Mouse (Mus musculus): ENCODE measurements around the gene Zfp428. TPM values are rescaled to one million over a fixed set of nuclear protein-coding genes. Genes with fewer than 3 reads are reported as not detected.

Zfp428 gene
- polyA plus RNA-seq, 2 experiments: 29.6 to 67.8 TPM

DNA sequence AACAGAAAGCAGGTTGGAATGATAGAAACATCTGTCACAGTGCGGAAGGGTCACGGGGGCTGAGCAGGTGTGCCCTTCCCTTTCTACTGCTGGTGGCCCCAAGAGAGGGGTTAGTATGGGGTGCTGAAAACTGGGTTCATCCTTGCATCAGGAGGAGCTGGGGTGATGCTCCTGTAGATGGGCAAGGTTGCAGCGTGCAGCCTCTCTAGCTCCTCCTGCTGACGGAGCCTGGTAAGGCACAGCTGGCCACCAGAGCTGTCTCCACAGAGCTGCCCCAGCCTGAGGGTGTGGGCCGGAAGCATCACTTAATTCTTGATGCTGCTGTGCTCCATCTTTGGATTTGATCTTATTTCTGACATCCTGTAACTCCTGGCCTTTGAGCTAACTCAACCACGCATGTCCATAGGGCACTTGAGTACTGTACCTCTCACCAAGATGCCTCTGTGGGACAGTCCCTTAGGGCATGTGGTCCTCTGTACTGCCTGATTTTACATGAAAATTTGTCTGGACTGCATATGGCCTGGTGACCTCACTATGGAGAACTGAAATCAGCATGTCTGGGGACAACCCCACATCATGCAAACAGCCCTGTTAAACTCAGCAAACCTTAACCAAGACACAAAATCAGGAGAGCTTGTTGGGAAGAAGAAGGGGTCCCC lies 57.9 kb downstream of the Zfp428 start:
- DNase-seq (ENCODE audit: low spot score): peak; percentile 24
- Histone ChIP-seq H3K27me3 (ENCODE audit: control insufficient read depth, insufficient read depth, low read length) (no peaks in the 10 kb centered on the region), H3K4me2 (replicated peaks; ENCODE audit: low read depth, low read length, severe bottlenecking) (no peak overlapping the region), H3K4me1 (ENCODE audit: control insufficient read depth, insufficient read depth, low read length) (no peaks in the 10 kb centered on the region), H3K4me3 (replicated peaks; ENCODE audit: low read length) (no peak overlapping the region), H3K36me3 (ENCODE audit: control insufficient read depth, insufficient read depth, low read length) (peaks cover 74% of the 10 kb centered on the region), H3K27ac (replicated peaks; ENCODE audit: low read depth, low read length) (no peak overlapping the region), H3K9ac (ENCODE audit: low read depth, low read length, severe bottlenecking) (no peak overlapping the region), H3K9me3 (ENCODE audit: control insufficient read depth, low read length) (no peaks in the 10 kb centered on the region)
- 0 out of 2 replicates have a peak, but pooled peaks have one; percentile 53 for ATAC-seq (ENCODE audit: low FRiP score, low read depth)
- TF ChIP-seq POLR2A (IDR thresholded peaks at IDR 0.05; ENCODE audit: borderline replicate concordance, extremely low read depth, insufficient read depth, insufficient read length): no peak
- 66% methylated on average over 6 of the region's 6 CpGs for WGBS

Other genes starting within 250 kb of the Zfp428 start
- gene Zfp93, start 236.6 kb upstream of the Zfp428 start, polyA plus RNA-seq (2012; rRNA removed): 5.8 and 6.2 TPM in 2 replicates
- 8.2 and 14.2 TPM in 2 replicates for gene Zfp93, start 236.6 kb upstream of the Zfp428 start, polyA plus RNA-seq (2014; fragmentation: Nextera tagmentation; extraction: Ambion mirVana)
- 36.8 and 45.0 TPM in 2 replicates for gene Zfp61, start 205.8 kb upstream of the Zfp428 start, polyA plus RNA-seq (2012; rRNA removed)
- 38.7 and 39.7 TPM in 2 replicates for gene Zfp61, start 205.8 kb upstream of the Zfp428 start, polyA plus RNA-seq (2014; fragmentation: Nextera tagmentation; extraction: Ambion mirVana)
- gene Zfp94, start 190.3 kb upstream of the Zfp428 start, polyA plus RNA-seq (2012; rRNA removed): 13.8 and 14.4 TPM in 2 replicates
- gene Zfp94, start 190.3 kb upstream of the Zfp428 start, polyA plus RNA-seq (2014; fragmentation: Nextera tagmentation; extraction: Ambion mirVana): 11.7 and 12.6 TPM in 2 replicates
- 0.13 and 0.38 TPM in 2 replicates for gene Tescl, start 173.1 kb upstream of the Zfp428 start, polyA plus RNA-seq (2012; rRNA removed)
- gene Tescl, start 173.1 kb upstream of the Zfp428 start, polyA plus RNA-seq (2014; fragmentation: Nextera tagmentation; extraction: Ambion mirVana): not detected in 2 replicates
- gene Lypd5, start 157.8 kb upstream of the Zfp428 start, polyA plus RNA-seq (2012; rRNA removed): 0.09 and 0.50 TPM in 2 replicates
- gene Lypd5, start 157.8 kb upstream of the Zfp428 start, polyA plus RNA-seq (2014; fragmentation: Nextera tagmentation; extraction: Ambion mirVana): 0.62 and 3.1 TPM in 2 replicates
- gene Kcnn4, start 136.7 kb upstream of the Zfp428 start, polyA plus RNA-seq (2012; rRNA removed): 2.4 and 3.3 TPM in 2 replicates
- gene Kcnn4, start 136.7 kb upstream of the Zfp428 start, polyA plus RNA-seq (2014; fragmentation: Nextera tagmentation; extraction: Ambion mirVana): 1.8 and 2.4 TPM in 2 replicates
- gene Smg9, start 107.4 kb upstream of the Zfp428 start, polyA plus RNA-seq (2012; rRNA removed): 44.3 and 53.4 TPM in 2 replicates
- 21.0 and 23.2 TPM in 2 replicates for gene Smg9, start 107.4 kb upstream of the Zfp428 start, polyA plus RNA-seq (2014; fragmentation: Nextera tagmentation; extraction: Ambion mirVana)
- gene Irgc1, start 54.7 kb upstream of the Zfp428 start, polyA plus RNA-seq (2012; rRNA removed): 0.06 TPM in 1 of 2 replicates, not detected in the other
- not detected in 2 replicates for gene Irgc1, start 54.7 kb upstream of the Zfp428 start, polyA plus RNA-seq (2014; fragmentation: Nextera tagmentation; extraction: Ambion mirVana)
- 8.3 and 8.4 TPM in 2 replicates for gene Plaur, start 44.5 kb upstream of the Zfp428 start, polyA plus RNA-seq (2012; rRNA removed)
- 3.9 and 7.5 TPM in 2 replicates for gene Plaur, start 44.5 kb upstream of the Zfp428 start, polyA plus RNA-seq (2014; fragmentation: Nextera tagmentation; extraction: Ambion mirVana)
- gene Cadm4, start 25.0 kb upstream of the Zfp428 start, polyA plus RNA-seq (2012; rRNA removed): 19.5 and 21.1 TPM in 2 replicates
- gene Cadm4, start 25.0 kb upstream of the Zfp428 start, polyA plus RNA-seq (2014; fragmentation: Nextera tagmentation; extraction: Ambion mirVana): 1.7 and 2.1 TPM in 2 replicates
- not detected in 2 replicates for gene AC161166.1, start 5.4 kb downstream of the Zfp428 start, polyA plus RNA-seq (2012; rRNA removed)
- gene AC161166.1, start 5.4 kb downstream of the Zfp428 start, polyA plus RNA-seq (2014; fragmentation: Nextera tagmentation; extraction: Ambion mirVana): 0.19 TPM in 1 of 2 replicates, not detected in the other
- 16.3 and 21.9 TPM in 2 replicates for gene Irgq, start 23.7 kb downstream of the Zfp428 start, polyA plus RNA-seq (2012; rRNA removed)
- gene Irgq, start 23.7 kb downstream of the Zfp428 start, polyA plus RNA-seq (2014; fragmentation: Nextera tagmentation; extraction: Ambion mirVana): 10.7 TPM in 2 replicates
- gene Pinlyp, start 39.1 kb downstream of the Zfp428 start, polyA plus RNA-seq (2012; rRNA removed): 0.35 and 0.51 TPM in 2 replicates
- gene Pinlyp, start 39.1 kb downstream of the Zfp428 start, polyA plus RNA-seq (2014; fragmentation: Nextera tagmentation; extraction: Ambion mirVana): 1.7 and 2.0 TPM in 2 replicates
- gene Xrcc1, start 39.3 kb downstream of the Zfp428 start, polyA plus RNA-seq (2012; rRNA removed): 133 and 155 TPM in 2 replicates
- gene Xrcc1, start 39.3 kb downstream of the Zfp428 start, polyA plus RNA-seq (2014; fragmentation: Nextera tagmentation; extraction: Ambion mirVana): 103 and 106 TPM in 2 replicates
- 19.9 and 21.9 TPM in 2 replicates for gene Ethe1, start 80.5 kb downstream of the Zfp428 start, polyA plus RNA-seq (2012; rRNA removed)
- gene Ethe1, start 80.5 kb downstream of the Zfp428 start, polyA plus RNA-seq (2014; fragmentation: Nextera tagmentation; extraction: Ambion mirVana): 30.7 and 31.5 TPM in 2 replicates
- gene Zfp575, start 80.6 kb downstream of the Zfp428 start, polyA plus RNA-seq (2012; rRNA removed): 4.5 and 7.6 TPM in 2 replicates
- gene Zfp575, start 80.6 kb downstream of the Zfp428 start, polyA plus RNA-seq (2014; fragmentation: Nextera tagmentation; extraction: Ambion mirVana): 5.0 TPM in 2 replicates
- 4.1 and 5.5 TPM in 2 replicates for gene Phldb3, start 103.8 kb downstream of the Zfp428 start, polyA plus RNA-seq (2012; rRNA removed)
- gene Phldb3, start 103.8 kb downstream of the Zfp428 start, polyA plus RNA-seq (2014; fragmentation: Nextera tagmentation; extraction: Ambion mirVana): 0.70 and 1.2 TPM in 2 replicates
- gene Lypd3, start 129.5 kb downstream of the Zfp428 start, polyA plus RNA-seq (2012; rRNA removed): 24.8 and 30.4 TPM in 2 replicates
- 38.8 and 50.7 TPM in 2 replicates for gene Lypd3, start 129.5 kb downstream of the Zfp428 start, polyA plus RNA-seq (2014; fragmentation: Nextera tagmentation; extraction: Ambion mirVana)
- gene Tex101, start 169.7 kb downstream of the Zfp428 start, polyA plus RNA-seq (2012; rRNA removed): not detected in 2 replicates
- gene Tex101, start 169.7 kb downstream of the Zfp428 start, polyA plus RNA-seq (2014; fragmentation: Nextera tagmentation; extraction: Ambion mirVana): not detected in 2 replicates
- gene BC049730, start 202.2 kb downstream of the Zfp428 start, polyA plus RNA-seq (2012; rRNA removed): not detected in 2 replicates
- gene BC049730, start 202.2 kb downstream of the Zfp428 start, polyA plus RNA-seq (2014; fragmentation: Nextera tagmentation; extraction: Ambion mirVana): not detected in 2 replicates
- not detected in 2 replicates for gene Gm4763, start 219.9 kb downstream of the Zfp428 start, polyA plus RNA-seq (2012; rRNA removed)
- gene Gm4763, start 219.9 kb downstream of the Zfp428 start, polyA plus RNA-seq (2014; fragmentation: Nextera tagmentation; extraction: Ambion mirVana): not detected in 2 replicates

All from limb, embryonic 14.5 days (tissue).